Mouse (Mus musculus) spleen, adult 2 months (tissue): Measurements from ENCODE around the gene Hs3st4. TPM values are rescaled to one million over a fixed set of nuclear protein-coding genes. Genes with fewer than 3 reads are reported as not detected.
A peak's percentile ranks its signal among the peaks of the same experiment; 100 is the strongest.

ENCODE experiments used
- DNase-seq, 2 experiments: peaks; one replicate each; pipeline versions ENCODE4 v3.0.0 to v3.0.0-alpha.2; 2012 to 2021; ENCODE audit warnings: low spot score in 2 of 2, low read depth in 1 of 2
- H3K27ac ChIP-seq: fragments of 200-500 bp; 2 replicates; pipeline ENCODE4 v1.5.1; 2012; ENCODE audit warnings: low read length, inconsistent platforms; ENCODE audit not compliant: insufficient read depth
- H3K27me3 ChIP-seq: fragments of 200-500 bp; 2 replicates; pipeline ENCODE4 v1.6.1; 2012; ENCODE audit warnings: mild to moderate bottlenecking, moderate library complexity, low read length, inconsistent platforms; ENCODE audit not compliant: control insufficient read depth, insufficient read depth
- H3K36me3 ChIP-seq: fragments of 200-500 bp; 2 replicates; pipeline ENCODE4 v1.6.1; 2012; ENCODE audit warnings: mild to moderate bottlenecking, low read length, inconsistent platforms; ENCODE audit not compliant: control insufficient read depth, insufficient read depth
- H3K4me1 ChIP-seq: fragments of 200-500 bp; 2 replicates; pipeline ENCODE4 v1.6.1; 2011; ENCODE audit warnings: inconsistent platforms; ENCODE audit not compliant: control insufficient read depth, insufficient read depth, insufficient read length
- H3K4me3 ChIP-seq: fragments of 200-500 bp; 2 replicates; pipeline ENCODE4 v1.5.1; 2011; ENCODE audit warnings: mild to moderate bottlenecking, inconsistent platforms; ENCODE audit not compliant: insufficient read depth, insufficient read length; ENCODE audit errors: extremely low read depth
- CTCF ChIP-seq: fragments of 200-500 bp; IDR thresholded peaks from 2 replicates; pipeline ENCODE4 v1.5.1; 2011; ENCODE audit warnings: mild to moderate bottlenecking, inconsistent platforms; ENCODE audit not compliant: insufficient read depth, insufficient read length, insufficient replicate concordance; ENCODE audit errors: extremely low read depth
- POLR2A ChIP-seq: fragments of 200-500 bp; IDR thresholded peaks from 2 replicates; pipeline ENCODE4 v1.6.1; 2011; ENCODE audit warnings: low read depth, low read length, inconsistent platforms
- WGBS: fragments of 180-500 bp; shearing (Covaris S2); methylation state at CpG from one replicate; pipeline ENCODE4 v1.1.7; 2018; 5-methylcytosine and 5-hydroxymethylcytosine counted together
- polyA plus RNA-seq: library from polyadenylated mRNA; depleted of rRNA; stranded (reverse); fragments of >200 nt; gene quantifications from 2 replicates; pipeline ENCODE4 v1.2.3, GENCODE M21; 2012

Gene Hs3st4
- polyA plus RNA-seq, 1 experiment = not detected

DNA sequence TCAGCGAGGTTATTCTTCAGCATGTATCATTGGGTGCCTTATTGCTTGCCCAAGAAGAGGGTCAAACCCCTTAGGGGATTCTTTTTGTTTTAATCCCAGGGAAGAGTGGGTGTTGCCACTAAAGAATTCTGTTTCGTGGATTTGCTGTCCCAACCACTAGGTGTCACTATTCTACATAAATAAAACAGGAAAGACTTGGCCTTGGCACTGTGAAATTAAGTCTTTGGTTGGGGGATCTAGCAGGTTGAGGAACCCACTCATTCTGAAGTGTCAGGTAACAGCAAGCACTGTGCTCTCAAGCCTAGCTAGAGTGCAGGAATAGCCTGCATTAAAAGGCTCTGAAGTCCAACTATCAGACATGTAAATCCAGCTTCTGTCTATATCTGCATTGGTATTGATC, 146.3 kb downstream of the Hs3st4 start:
- WGBS = 8% methylated on average over 2 of the region's 2 CpGs
- Histone ChIP-seq H3K27me3 (no peaks in the 10 kb centered on the region), H3K4me3 (no peak overlapping the region), H3K27ac (no peak overlapping the region), H3K36me3 (no peaks in the 10 kb centered on the region), H3K4me1 (no peaks in the 10 kb centered on the region)
- no peak for DNase-seq
- TF ChIP-seq POLR2A (no peak), CTCF (no peak)

DNA sequence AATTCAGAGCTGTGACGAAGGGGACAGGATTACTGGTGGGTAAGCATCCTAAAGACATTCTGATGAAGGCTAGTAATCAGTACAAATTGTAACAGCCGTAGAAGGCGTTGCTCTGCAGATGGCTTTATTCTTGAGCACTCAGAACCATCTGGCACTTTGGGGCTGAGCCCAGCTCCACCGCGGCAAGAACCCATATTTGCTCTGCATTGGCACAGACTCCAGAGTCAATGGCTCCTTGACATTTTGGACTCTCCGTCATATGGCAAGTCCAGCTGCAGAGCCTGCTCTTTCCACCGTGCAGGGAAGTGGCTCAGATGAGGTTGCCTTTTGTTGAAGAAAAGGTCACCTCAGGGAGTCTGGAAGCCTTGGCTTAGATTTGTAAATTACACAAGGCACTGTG, 148.6 kb downstream of the Hs3st4 start:
- no peak for TF ChIP-seq CTCF
- no peak for TF ChIP-seq POLR2A
- H3K27me3 ChIP-seq = no peaks in the 10 kb centered on the region
- WGBS = 80% methylated on average over 7 of the region's 7 CpGs
- no peaks in the 10 kb centered on the region for H3K4me1 ChIP-seq
- H3K36me3 ChIP-seq = no peaks in the 10 kb centered on the region
- no peak overlapping the region for H3K4me3 ChIP-seq
- DNase-seq = peak in 1 of 2 experiments; percentile 3
- H3K27ac ChIP-seq = no peak overlapping the region

DNA sequence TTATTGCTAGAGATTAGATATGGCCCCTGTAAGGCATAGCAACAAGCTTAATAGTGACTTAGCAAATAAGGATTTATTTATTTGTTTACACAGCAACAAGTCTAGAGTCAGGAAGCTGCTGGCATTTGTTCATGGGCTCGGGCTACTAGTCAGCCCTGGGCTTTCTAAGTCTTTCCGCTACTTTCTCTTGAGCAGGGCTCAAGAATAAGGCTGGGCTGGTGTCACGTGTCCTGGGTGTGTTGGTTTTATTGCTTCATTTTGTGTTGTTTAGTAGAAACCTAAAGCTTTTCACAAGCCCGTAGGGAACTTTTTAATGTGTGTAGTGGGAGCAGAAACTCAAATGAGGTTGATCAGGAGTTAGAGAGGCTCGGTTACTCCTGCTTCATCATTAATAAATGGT, 153.5 kb downstream of the Hs3st4 start:
- Histone ChIP-seq H3K4me3 (no peak overlapping the region), H3K27ac (no peak overlapping the region), H3K4me1 (no peaks in the 10 kb centered on the region), H3K36me3 (no peaks in the 10 kb centered on the region), H3K27me3 (no peaks in the 10 kb centered on the region)
- WGBS = 73% methylated on average over 5 of the region's 5 CpGs
- no peak for DNase-seq
- TF ChIP-seq POLR2A (no peak), CTCF (no peak)

DNA sequence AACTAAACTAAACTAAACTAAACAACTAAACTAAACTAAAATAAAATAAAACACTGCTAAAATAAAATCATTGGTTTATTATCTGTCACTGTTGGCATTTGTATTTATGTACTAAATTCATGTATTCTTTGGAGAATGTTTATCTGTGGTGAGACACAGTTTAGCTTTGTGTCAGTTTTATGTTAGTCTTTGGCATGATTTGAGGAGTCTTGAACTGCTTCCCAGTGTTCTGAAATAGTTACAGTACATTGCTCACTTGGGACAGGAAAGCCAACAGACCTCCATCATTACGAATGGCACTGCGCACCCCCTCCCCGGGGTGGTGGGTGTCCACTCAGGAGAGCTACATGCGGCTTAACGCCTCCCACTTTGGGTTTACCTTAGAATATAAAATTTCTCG, 158.6 kb downstream of the Hs3st4 start:
- no peak for DNase-seq
- Histone ChIP-seq H3K27me3 (no peaks in the 10 kb centered on the region), H3K27ac (no peak overlapping the region), H3K36me3 (no peaks in the 10 kb centered on the region), H3K4me3 (no peak overlapping the region), H3K4me1 (no peaks in the 10 kb centered on the region)
- TF ChIP-seq POLR2A = no peak
- TF ChIP-seq CTCF = no peak
- 92% methylated on average over 6 of the region's 6 CpGs for WGBS

- no peak for DNase-seq
- TF ChIP-seq POLR2A = no peak
- TF ChIP-seq CTCF = no peak
- Histone ChIP-seq H3K27ac (no peak overlapping the region), H3K27me3 (no peaks in the 10 kb centered on the region), H3K36me3 (no peaks in the 10 kb centered on the region), H3K4me3 (no peak overlapping the region), H3K4me1 (no peaks in the 10 kb centered on the region)
- WGBS = 65% methylated on average over 2 of the region's 2 CpGs
Observed at GRCm38 (mm10) chr7:124150901-124151300, 168.2 kb downstream of the Hs3st4 start.

DNA sequence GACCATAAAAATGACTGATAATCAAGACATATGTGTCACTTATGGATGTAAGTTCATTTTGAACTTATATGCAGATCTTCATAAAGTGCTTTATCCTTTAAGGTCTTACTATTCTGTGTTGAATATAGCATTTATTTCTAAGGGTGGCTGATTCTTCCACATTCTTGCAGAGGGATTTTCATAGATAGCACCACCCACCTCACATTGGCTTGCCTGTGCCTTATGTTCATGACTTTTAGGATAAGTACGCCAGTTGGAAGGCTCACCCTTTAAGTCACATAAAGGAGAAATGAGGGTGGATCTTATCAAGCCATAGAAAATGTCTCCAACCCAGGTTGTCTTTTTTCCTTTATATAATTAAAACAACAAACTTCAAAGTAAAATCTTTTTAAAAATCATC, 180.6 kb downstream of the Hs3st4 start:
- H3K27ac ChIP-seq = no peak overlapping the region
- H3K4me1 ChIP-seq = no peaks in the 10 kb centered on the region
- TF ChIP-seq POLR2A (no peak), CTCF (no peak)
- 92% methylated on average over 1 of the region's 1 CpGs for WGBS
- no peak for DNase-seq
- H3K36me3 ChIP-seq = no peaks in the 10 kb centered on the region
- no peak overlapping the region for H3K4me3 ChIP-seq
- H3K27me3 ChIP-seq = no peaks in the 10 kb centered on the region

DNA sequence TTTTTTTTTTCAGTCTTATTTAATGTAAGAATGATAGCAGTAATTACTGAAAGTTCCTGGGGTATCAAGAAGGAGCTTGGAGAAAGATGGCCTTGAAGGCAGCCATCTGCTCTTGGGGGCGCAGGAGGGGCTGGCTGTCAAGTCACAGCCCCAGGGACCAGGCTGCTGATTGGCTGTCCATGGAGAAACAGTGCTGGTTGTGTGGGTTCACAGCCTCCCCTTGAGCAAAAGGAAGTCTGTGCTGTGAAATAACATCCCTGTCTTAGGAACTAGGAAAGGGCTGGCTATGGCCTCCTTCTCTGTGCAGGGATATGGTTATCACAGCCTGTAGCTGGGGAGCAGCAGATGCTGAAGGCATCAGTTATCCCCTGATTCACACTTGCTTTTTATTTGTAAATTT, 183.6 kb downstream of the Hs3st4 start:
- H3K36me3 ChIP-seq = no peaks in the 10 kb centered on the region
- H3K4me3 ChIP-seq = no peak overlapping the region
- no peak overlapping the region for H3K27ac ChIP-seq
- no peaks in the 10 kb centered on the region for H3K4me1 ChIP-seq
- H3K27me3 ChIP-seq = no peaks in the 10 kb centered on the region
- no peak for TF ChIP-seq POLR2A
- TF ChIP-seq CTCF = no peak
- WGBS = 54% methylated on average over 1 of the region's 1 CpGs
- no peak for DNase-seq

DNA sequence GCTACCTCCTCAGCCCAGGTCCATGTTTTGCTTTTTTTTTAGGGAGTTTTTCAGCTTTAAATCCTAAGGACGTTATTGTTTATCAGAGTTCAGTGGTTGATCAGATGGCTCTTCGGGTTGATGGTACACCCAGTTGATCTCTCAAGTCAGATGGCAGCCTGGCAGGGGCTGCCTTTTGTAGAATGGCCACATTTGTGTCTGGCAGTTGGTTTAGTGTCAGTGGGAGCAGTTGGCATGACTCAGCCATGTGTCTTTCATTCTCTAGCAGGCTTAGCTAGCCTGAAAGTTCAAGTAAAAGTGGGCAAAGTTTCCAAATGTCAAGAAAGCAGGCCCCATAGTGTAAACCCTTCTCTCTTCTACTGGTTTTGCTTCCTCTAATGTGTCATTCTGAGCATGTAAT, 186.1 kb downstream of the Hs3st4 start:
- Histone ChIP-seq H3K4me1 (no peaks in the 10 kb centered on the region), H3K27ac (no peak overlapping the region), H3K4me3 (no peak overlapping the region), H3K36me3 (no peaks in the 10 kb centered on the region), H3K27me3 (no peaks in the 10 kb centered on the region)
- no peak for DNase-seq
- TF ChIP-seq POLR2A (no peak), CTCF (no peak)
- 79% methylated on average over 2 of the region's 2 CpGs for WGBS
